Mouse (Mus musculus): ENCODE data around the gene Fam217a.
"Not testable (repeated sequence)": the region's sequence is repeated elsewhere in the genome, so short reads cannot be mapped to it uniquely, and the experiment has no call there.

The Fam217a gene

GRCm38 (mm10) chr13:34924210-34924609, at the start of gene Fam217a, which contains the start of gene 4933417A18Rik:
Gene Fam217a, minus strand, starts transcription at chr13:34924310.
Gene 4933417A18Rik, plus strand, starts transcription at chr13:34924409.
- no peak for DNase-seq (ENCODE audit: low read depth, low spot score)

DNA sequence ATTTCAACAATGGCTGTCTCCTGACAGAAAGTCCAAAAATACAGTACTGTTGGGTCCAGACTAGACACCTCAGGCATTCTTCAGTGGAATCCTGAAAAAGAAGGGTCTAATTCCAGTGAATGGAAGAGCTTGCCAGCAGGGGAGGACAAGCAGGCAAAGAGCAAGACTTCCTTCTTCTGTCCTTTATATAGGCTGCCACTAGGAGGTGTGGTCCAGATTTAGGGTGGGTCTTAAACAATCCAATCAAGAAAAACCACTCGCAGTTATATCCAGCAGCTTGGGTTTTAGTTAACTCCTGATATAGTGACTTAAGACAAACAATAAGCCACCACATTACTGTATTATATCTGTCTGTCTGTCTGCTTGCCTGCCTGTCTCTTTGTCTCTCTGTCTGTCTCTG, 49.7 kb upstream of the Fam217a start:
- no peak for DNase-seq (ENCODE audit: low read depth, low spot score)

DNA sequence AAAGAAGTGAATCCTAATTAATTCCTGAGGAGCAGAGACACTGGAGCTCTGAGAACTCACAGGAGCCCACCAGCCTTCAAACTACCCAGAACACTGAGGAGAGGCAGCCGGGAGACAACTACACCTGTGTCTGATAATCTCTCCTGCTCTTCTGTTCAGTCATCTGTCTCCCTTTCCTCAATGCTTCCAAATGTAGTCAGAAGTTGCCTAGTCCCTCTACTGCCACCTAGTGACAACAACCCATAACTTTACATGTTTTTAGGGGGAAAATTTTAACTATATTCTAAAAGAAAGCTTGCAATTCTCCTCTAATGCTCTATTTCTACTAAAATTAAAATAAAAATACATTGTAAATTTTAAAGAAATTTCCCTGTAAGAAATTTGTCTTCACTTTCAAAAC, 49.0 kb upstream of the Fam217a start:
- peak; percentile 9 for DNase-seq (ENCODE audit: low read depth, low spot score)

DNA sequence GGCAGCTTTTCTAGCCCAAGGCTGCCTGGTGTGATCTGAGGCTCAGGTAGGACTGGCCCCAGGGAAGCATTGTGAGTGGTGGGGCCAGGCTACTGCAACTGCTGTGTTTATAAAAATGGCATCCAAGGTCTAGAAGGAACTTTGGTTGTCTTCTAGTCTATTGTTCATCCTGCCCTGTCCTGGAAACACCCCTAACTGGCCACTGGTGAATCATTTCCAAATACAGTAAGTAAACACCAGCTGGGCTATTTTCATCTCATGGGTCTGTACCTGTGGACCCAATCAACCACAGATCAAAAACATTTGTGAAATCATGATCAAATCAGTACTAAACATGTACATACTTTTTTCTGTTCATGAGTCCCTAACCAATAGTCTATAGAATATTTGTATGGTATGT, 48.3 kb upstream of the Fam217a start:
- not testable (repeated sequence) for DNase-seq (ENCODE audit: low read depth, low spot score)

- DNase-seq (ENCODE audit: low read depth, low spot score), result not testable (repeated sequence)
Measured at GRCm38 (mm10) chr13:34965647-34966046, 41.5 kb upstream of the Fam217a start.

GRCm38 (mm10) chr13:34964866-34965265, 40.8 kb upstream of the Fam217a start:
- DNase-seq (ENCODE audit: low read depth, low spot score), result no peak

- DNase-seq (ENCODE audit: low read depth, low spot score), result no peak
Measured at GRCm38 (mm10) chr13:34964419-34964818, 40.3 kb upstream of the Fam217a start.

DNA sequence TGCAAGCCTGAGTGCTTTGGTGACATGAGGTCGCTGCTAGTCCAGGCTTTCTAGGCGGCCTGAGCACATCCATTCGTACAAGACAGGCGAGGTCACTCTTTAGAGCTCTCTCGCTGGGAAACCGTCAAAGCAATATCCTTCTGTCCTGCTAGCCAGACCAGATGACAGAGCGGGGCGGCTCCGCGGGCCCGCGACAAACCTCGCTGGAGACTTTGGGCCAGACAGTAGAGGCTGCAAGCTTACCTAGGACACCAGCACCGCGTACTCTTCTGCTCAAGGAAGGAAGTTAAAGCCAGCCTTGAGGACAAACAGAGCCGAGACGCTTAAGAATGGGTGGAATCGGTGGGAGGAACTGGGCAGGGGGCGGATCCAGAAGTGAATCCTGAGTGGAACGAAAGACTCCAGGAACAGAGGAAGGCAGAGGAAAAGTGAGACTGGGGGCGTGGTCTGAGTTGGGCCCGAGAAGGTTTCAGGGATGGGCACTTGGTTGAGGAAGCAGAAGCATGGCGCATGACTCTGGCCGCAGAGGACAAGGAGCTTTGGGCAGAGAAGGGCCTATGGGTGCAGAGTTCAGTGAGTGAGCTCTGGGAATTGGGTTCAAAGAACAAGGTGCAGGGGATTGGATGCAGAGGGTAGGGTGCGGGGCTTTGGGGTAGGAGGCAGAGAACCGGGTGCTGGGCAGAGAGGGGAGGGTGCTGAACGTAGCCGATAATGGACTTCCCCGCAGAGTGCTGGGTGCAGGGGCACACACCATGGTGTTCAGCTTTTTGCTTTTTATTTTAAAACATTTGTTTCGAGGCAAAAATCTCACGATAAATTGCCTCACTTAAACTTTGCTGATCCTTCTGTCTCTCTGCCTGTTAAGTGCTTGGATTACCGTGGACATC, 39.6 kb upstream of the Fam217a start, which contains the start of gene Eci3:
Gene Eci3 (minus strand): TSS at position 300 of the 887 bp plus-strand sequence.
- no peak for DNase-seq (ENCODE audit: low read depth, low spot score)

DNA sequence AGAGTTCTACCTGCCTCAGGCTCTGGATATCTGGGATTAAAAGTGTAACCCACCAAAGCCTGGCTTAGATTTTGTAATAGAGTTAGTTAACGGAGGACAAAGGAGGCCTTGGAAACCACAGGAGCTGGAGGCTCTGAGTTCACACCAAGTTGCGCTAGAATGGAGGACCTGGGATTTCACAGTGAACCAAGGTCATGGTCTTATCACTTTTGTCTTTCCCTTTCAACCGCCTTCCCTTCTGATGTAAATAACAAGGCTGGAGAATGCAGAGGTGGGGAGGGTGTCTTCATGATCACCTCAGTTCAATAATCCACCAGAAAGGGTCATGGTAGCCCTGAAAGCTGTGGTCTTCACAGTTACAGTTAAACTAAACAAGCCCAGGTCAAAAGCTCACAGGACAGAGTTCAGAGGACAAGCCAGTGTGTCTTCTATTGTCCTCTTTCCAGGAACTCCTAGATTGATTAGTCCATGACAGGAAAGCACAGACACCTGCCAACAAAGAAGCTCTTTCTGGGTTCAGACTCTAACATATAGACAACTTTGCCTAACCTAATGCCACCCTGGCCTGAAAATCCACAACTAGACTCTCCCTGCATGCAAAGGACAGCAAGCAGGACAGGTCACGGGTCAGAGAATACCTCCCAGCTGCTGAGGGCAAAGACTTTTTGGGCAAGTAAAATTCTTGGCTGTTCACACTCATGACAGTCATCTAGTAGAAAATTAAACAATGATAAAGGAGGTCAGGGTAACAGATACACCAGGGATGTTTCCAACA, 37.1 kb upstream of the Fam217a start:
- no peak for DNase-seq (ENCODE audit: low read depth, low spot score)

DNA sequence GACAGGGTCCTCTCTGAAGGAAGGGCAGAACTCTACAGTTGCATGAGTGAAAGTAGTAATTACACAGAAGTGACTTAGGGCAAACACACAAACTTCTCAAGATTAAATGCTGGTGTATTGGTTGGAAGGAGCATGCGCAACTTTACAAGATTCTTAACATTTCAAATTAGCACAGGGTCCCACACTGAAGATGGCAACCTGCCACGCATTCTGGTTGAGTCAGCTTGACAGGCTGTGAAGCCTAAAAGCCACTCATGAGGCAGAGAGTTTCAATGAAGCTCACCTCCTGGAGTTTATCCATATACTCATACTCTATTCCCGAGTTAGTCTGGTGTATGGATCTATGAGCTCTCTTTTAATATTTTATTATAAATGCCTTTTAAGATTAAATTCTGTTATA, 34.0 kb upstream of the Fam217a start:
- DNase-seq (ENCODE audit: low read depth, low spot score), result not testable (repeated sequence)

DNA sequence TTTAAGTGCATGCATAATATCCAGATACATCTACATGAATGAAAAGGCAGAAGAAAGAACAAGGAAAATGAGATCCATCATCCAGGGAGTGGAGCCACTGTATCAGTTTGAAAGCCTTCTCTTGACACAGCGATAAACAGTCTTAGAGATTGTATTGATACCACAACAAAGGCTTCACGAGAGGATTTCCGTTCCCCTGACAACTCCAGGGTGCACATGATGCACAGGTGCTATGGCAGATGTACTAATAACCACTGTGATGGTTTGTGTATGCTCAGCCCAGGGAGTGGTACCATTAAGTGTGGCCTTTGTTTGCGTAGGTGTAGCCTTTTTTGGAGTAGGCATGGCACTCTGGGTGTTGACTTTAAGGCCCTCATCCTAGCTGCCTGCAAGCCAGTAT, 32.8 kb upstream of the Fam217a start:
- no peak for DNase-seq (ENCODE audit: low read depth, low spot score)

- not testable (repeated sequence) for DNase-seq (ENCODE audit: low read depth, low spot score)
Measured at GRCm38 (mm10) chr13:34951437-34951836, 27.3 kb upstream of the Fam217a start.

GRCm38 (mm10) chr13:34942370-34942769, 18.3 kb upstream of the Fam217a start:
- peak; percentile 27 for DNase-seq (ENCODE audit: low read depth, low spot score)

DNA sequence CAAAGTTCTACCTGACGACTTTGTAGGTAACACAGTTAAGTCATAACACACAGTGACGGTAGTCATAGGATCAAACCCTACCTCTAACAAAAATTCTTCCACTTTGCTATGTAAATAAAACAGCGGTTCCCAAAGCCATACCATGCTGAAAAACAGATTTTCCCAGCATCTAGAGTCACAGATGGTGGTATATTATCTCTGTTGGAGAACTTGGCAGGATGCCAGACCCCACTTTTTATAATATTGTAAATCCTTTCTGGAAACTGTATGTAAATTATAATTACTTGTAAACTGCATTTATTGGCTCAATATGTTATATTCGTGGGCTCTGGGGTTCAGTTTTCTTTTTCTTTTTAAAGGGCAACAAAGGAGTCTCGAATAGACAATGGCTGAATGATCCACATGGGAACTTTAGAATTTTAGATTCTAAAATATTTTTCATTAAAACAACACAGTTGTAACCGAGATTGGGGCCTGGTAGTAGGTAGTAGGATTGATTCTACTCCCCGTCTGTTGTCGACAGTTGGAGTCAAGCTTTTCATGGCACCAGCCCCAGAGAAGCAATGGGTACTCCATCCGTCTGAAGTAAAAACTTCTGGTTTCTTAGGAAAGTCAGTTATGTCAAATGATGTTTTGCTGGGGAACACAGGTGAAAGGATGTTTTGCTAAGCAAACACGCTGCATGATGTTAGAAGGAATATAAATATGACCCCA, 11.0 kb upstream of the Fam217a start:
- peak; percentile 9 for DNase-seq (ENCODE audit: low read depth, low spot score)

DNA sequence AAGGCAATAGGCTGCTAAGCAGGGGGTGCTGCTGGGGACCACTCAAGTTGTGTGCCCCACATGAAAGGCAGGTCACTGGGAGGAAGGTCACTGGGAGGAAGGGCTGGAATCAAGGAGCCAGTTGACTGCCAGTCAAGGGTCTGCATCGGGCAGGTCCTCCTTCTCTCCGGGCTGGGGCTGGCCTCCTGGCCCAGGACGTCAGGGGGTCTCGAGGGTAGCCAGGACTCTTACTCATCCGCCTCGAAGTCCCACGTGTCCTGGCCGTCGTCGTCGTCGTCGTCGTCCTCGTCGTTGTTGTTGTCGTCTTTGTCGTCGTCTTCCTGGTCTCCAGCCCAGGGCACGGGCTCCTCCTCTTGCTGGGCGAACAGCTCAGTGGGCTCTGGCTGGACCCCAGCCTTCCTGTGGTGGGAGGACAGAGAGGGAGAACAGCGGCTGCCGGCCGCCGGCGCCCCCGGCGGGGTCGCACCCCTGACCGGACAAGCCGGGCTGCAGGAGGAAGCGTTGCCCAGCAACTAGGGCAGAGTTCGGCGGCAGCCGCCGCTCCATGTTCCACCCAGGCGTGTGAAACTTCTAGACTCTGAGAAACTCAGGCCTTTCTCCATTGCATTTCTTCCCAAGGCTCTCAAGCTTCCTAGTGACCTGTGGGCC, 7.5 kb downstream of the Fam217a start:
- no peak for DNase-seq (ENCODE audit: low read depth, low spot score)

GRCm38 (mm10) chr13:34914614-34915013, 9.5 kb downstream of the Fam217a start:
- no peak for DNase-seq (ENCODE audit: low read depth, low spot score)

DNA sequence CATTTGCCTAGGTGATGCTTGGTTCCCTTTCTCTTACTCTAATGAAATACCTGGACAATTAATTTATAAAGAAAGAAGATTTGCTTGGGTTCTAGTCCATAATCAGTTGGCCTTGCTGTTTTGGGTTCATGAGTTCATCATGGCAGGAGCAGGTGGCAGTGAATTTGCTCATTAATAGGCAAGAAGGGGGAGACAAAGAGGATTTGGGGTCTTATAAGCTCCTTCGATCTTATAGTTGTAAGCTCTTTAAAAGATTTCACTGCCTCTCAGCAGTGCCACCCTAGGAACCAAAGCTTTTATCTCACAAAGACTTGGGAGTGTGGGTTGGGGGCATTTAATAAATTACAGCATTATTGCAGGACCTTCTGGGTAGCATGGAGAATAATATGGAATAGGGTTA, 31.2 kb downstream of the Fam217a start:
- no peak for DNase-seq (ENCODE audit: low read depth, low spot score)

DNA sequence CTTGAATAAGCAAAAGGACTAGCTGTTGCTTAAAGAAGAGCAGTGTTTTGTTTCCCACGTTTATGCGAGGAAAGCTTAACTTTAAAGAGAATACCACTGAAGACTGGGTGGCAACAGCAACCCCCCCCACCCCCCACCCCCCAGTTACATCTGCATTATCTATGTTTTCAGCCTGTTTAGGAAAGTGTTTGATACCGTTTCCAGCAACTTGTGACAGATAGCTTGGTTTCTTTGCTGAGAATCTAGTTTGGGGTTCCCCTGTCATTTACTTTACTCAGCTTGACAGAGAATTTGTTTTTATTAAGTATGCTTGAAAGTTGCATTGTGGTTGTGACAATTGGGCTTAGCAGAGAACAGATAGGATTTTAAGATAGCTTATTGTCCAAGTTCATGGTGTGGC, 47.6 kb downstream of the Fam217a start:
- no peak for DNase-seq (ENCODE audit: low read depth, low spot score)

- DNase-seq (ENCODE audit: low read depth, low spot score), result peak; percentile 12
Measured at GRCm38 (mm10) chr13:34875741-34876445, 48.2 kb downstream of the Fam217a start.

- peak; percentile 92 for DNase-seq (ENCODE audit: low read depth, low spot score)
Measured at GRCm38 (mm10) chr13:34875166-34875710, 48.9 kb downstream of the Fam217a start, which contains the start of gene Prpf4b. Gene Prpf4b, plus strand, starts transcription at chr13:34875302.
